In the genomic region with DNA sequence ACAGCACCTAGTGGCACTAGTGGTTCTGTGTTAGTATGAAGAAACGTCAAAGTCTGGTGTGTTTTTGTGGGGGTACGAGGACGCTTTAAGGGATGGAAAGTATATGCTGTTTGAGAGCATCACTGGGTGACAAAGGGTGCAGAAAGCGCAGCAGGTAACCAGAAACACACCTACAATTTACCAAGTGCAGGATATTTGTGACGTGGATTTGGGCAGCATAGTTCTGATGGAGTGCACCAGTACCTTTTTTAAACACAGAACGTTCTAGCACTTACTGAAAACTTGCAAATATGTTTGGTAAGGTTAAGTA, we compare ENCODE assay signal across 7 mouse cellular contexts. TPM values are rescaled to one million over a fixed set of nuclear protein-coding genes. Genes with fewer than 3 reads are reported as not detected.
DNase-seq lines count a peak whose midpoint lies in the region; ATAC-seq and TF ChIP-seq lines count a peak whose summit lies in the region.

No protein-coding gene starts in this region.

- H3K36me3 ChIP-seq in liver, adult 2 months (ENCODE audit: control insufficient read depth, insufficient read depth, low read length): no peaks in the 10 kb centered on the region
- H3K36me3 ChIP-seq in embryonic facial prominence, embryonic 15.5 days: no peaks in the 10 kb centered on the region
- H3K36me3 ChIP-seq in intestine, postnatal 0 days (ENCODE audit: control insufficient read depth, insufficient read depth): no peaks in the 10 kb centered on the region
- no peaks in the 10 kb centered on the region for H3K36me3 ChIP-seq in neural tube, embryonic 14.5 days (ENCODE audit: control insufficient read depth, insufficient read depth, low read length)

- H3K27ac ChIP-seq in liver, adult 2 months (replicated peaks; ENCODE audit: insufficient read depth, low read depth, low read length): peak overlapping the region; percentile 92
- peak overlapping the region; percentile 93 for H3K27ac ChIP-seq in embryonic facial prominence, embryonic 15.5 days (replicated peaks)
- H3K27ac ChIP-seq in intestine, postnatal 0 days (ENCODE audit: low read depth, low read length): peak overlapping the region; percentile 89
- H3K27ac ChIP-seq in neural tube, embryonic 14.5 days (ENCODE audit: low read depth, low read length): peak overlapping the region; percentile 89

- no peak for ATAC-seq in embryonic facial prominence, embryonic 15.5 days (ENCODE audit: insufficient number of reproducible peaks, low FRiP score, low TSS enrichment, low read depth)
- no peak for ATAC-seq in intestine, postnatal 0 days
- ATAC-seq in neural tube, embryonic 14.5 days (ENCODE audit: low read depth): no peak

- under 1% methylated on average over 6 of the region's 6 CpGs for WGBS in liver, adult 2 months
- under 1% methylated on average over 6 of the region's 6 CpGs for whole genome bisulfite sequencing in embryonic facial prominence, embryonic 15.5 days
- WGBS in intestine, postnatal 0 days: under 1% methylated on average over 6 of the region's 6 CpGs
- 1% methylated on average over 6 of the region's 6 CpGs for WGBS in neural tube, embryonic 14.5 days

- H3K4me2 ChIP-seq in embryonic facial prominence, embryonic 15.5 days (replicated peaks): peak overlapping the region; percentile 49
- peak overlapping the region; percentile 86 for H3K4me2 ChIP-seq in intestine, postnatal 0 days (replicated peaks; ENCODE audit: low read depth)
- H3K4me2 ChIP-seq in neural tube, embryonic 14.5 days (ENCODE audit: low read depth, low read length): peak overlapping the region; percentile 67

- no peaks in the 10 kb centered on the region for H3K9me3 ChIP-seq in embryonic facial prominence, embryonic 15.5 days (replicated peaks)
- H3K9me3 ChIP-seq in intestine, postnatal 0 days (ENCODE audit: control insufficient read depth): no peaks in the 10 kb centered on the region
- no peaks in the 10 kb centered on the region for H3K9me3 ChIP-seq in neural tube, embryonic 14.5 days (ENCODE audit: control insufficient read depth, low read length)

- TF ChIP-seq POLR2A in liver, adult 2 months (IDR thresholded peaks at IDR 0.05; ENCODE audit: extremely low read depth, insufficient read depth, low read length): no peak

- H3K4me1 ChIP-seq in liver, adult 2 months (ENCODE audit: control insufficient read depth, insufficient read depth, low read length): peaks cover 16% of the 10 kb centered on the region
- peaks cover 28% of the 10 kb centered on the region for H3K4me1 ChIP-seq in embryonic facial prominence, embryonic 15.5 days
- peaks cover 3% of the 10 kb centered on the region; the same call in 1 of the 2 replicates for H3K4me1 ChIP-seq in intestine, postnatal 0 days (replicated peaks; ENCODE audit: control insufficient read depth, insufficient read depth, low read length)
- peaks cover 14% of the 10 kb centered on the region for H3K4me1 ChIP-seq in neural tube, embryonic 14.5 days (ENCODE audit: control insufficient read depth, insufficient read depth, low read length)

- peak; percentile 62 for DNase-seq in liver, adult 2 months (ENCODE audit: extremely low read depth, low read depth, low spot score)
- no peak for DNase-seq in liver
- DNase-seq in frontal cortex, postnatal 14 days (ENCODE audit: low spot score in 2 of 2): no peak
- DNase-seq in spleen, postnatal 36 days (ENCODE audit: low spot score in 2 of 2): no peak

- H3K27me3 ChIP-seq in liver, adult 2 months (ENCODE audit: control insufficient read depth, insufficient read depth, low read length): no peaks in the 10 kb centered on the region
- H3K27me3 ChIP-seq in embryonic facial prominence, embryonic 15.5 days: no peaks in the 10 kb centered on the region
- no peaks in the 10 kb centered on the region for H3K27me3 ChIP-seq in intestine, postnatal 0 days (replicated peaks; ENCODE audit: control insufficient read depth, insufficient read depth, low read length)
- no peaks in the 10 kb centered on the region for H3K27me3 ChIP-seq in neural tube, embryonic 14.5 days (ENCODE audit: control insufficient read depth, insufficient read depth, low read length)

- H3K9ac ChIP-seq in liver, adult 2 months (ENCODE audit: low read depth, low read length): peak overlapping the region; percentile 97
- peak overlapping the region; percentile 91 for H3K9ac ChIP-seq in embryonic facial prominence, embryonic 15.5 days
- H3K9ac ChIP-seq in intestine, postnatal 0 days (ENCODE audit: low read depth, low read length): peak overlapping the region; percentile 81
- H3K9ac ChIP-seq in neural tube, embryonic 14.5 days (replicated peaks; ENCODE audit: low read depth, low read length): peak overlapping the region; percentile 86

- H3K79me2 ChIP-seq in liver, adult 2 months (ENCODE audit: control insufficient read depth, insufficient read depth, low read length): peaks cover 10% of the 10 kb centered on the region

- TF ChIP-seq CTCF in liver, adult 2 months (IDR thresholded peaks at IDR 0.05; ENCODE audit: low read depth, low read length): no peak
- no peak; the same call in 1 of the 2 replicates for TF ChIP-seq CTCF in intestine, postnatal 0 days (IDR thresholded peaks at IDR 0.05; ENCODE audit: low read depth)

- peak overlapping the region; percentile 97 for H3K4me3 ChIP-seq in liver, adult 2 months (ENCODE audit: insufficient read depth, low read depth, low read length)
- H3K4me3 ChIP-seq in embryonic facial prominence, embryonic 15.5 days (replicated peaks): peak overlapping the region; percentile 95
- H3K4me3 ChIP-seq in intestine, postnatal 0 days (ENCODE audit: low read depth, low read length): peak overlapping the region; percentile 90
- H3K4me3 ChIP-seq in neural tube, embryonic 14.5 days (ENCODE audit: low read depth, low read length): peak overlapping the region; percentile 92

RNA-seq across cellular contexts. Expression of gene Stim2, which starts 1.1 kb away (rescaled TPM):
- total RNA-seq in liver, adult 2 months (2014; rRNA removed): 13.2 and 13.7 TPM in 2 replicates
- 7.1 and 12.2 TPM in 2 replicates for polyA plus RNA-seq in liver, adult 2 months (2012; rRNA removed)
- 23.5 and 24.4 TPM in 2 replicates for polyA plus RNA-seq in embryonic facial prominence, embryonic 15.5 days (2015; fragmentation: Nextera tagmentation; extraction: Ambion mirVana)
- 13.9 and 14.1 TPM in 2 replicates for polyA plus RNA-seq in intestine, postnatal 0 days (2015; fragmentation: Nextera tagmentation; extraction: Ambion mirVana)
- 30.6 and 35.8 TPM in 2 replicates for polyA plus RNA-seq in neural tube, embryonic 14.5 days (2014; fragmentation: Nextera tagmentation; extraction: Ambion mirVana)
